Mouse (Mus musculus) intestine, embryonic 15.5 days (tissue): Measurements from ENCODE around the gene Zbtb7b. TPM values are rescaled to one million over a fixed set of nuclear protein-coding genes. Genes with fewer than 3 reads are reported as not detected.

ENCODE experiments used
- ATAC-seq: fragments of 200-750 bp; cut with Nextera tagmentation; 2 replicates; pipeline ENCODE4 v1.8.0; 2017; ENCODE audit warnings: moderate TSS enrichment, moderate library complexity
- H3K27ac ChIP-seq: fragments of 300-500 bp; sonication (generic); 2 replicates; pipeline ENCODE4 v1.5.1; 2015; ENCODE audit warnings: mild to moderate bottlenecking, inconsistent platforms
- H3K27me3 ChIP-seq: fragments of 300-500 bp; sonication (generic); replicated peaks from 2 replicates; pipeline ENCODE4 v1.6.1; 2015; ENCODE audit warnings: inconsistent platforms
- H3K36me3 ChIP-seq: fragments of 300-500 bp; sonication (generic); 2 replicates; pipeline ENCODE4 v1.6.1; 2015; ENCODE audit warnings: inconsistent platforms
- H3K4me1 ChIP-seq: fragments of 300-500 bp; sonication (generic); replicated peaks from 2 replicates; pipeline ENCODE4 v1.6.1; 2015; ENCODE audit warnings: inconsistent platforms
- H3K4me2 ChIP-seq: fragments of 300-500 bp; sonication (generic); replicated peaks from 2 replicates; pipeline ENCODE4 v1.6.1; 2015; ENCODE audit warnings: mild to moderate bottlenecking, inconsistent platforms
- H3K4me3 ChIP-seq: fragments of 300-500 bp; sonication (generic); replicated peaks from 2 replicates; pipeline ENCODE4 v1.5.1; 2015; ENCODE audit warnings: inconsistent platforms
- H3K9ac ChIP-seq: fragments of 300-500 bp; sonication (generic); 2 replicates; pipeline ENCODE4 v1.6.1; 2015; ENCODE audit warnings: inconsistent platforms
- H3K9me3 ChIP-seq: fragments of 300-500 bp; sonication (generic); 2 replicates; pipeline ENCODE4 v1.6.1; 2016; ENCODE audit warnings: inconsistent platforms
- WGBS: fragments of 180-500 bp; shearing (Covaris S2); methylation state at CpG from one replicate; pipeline ENCODE4 v1.1.7; 2015; 5-methylcytosine and 5-hydroxymethylcytosine counted together
- polyA plus RNA-seq: library from polyadenylated mRNA; unstranded; fragments of >200 nt; fragmentation: Nextera tagmentation; extraction: Ambion mirVana; gene quantifications from 2 replicates; pipeline ENCODE4 v1.2.1, GENCODE M21; 2015

The Zbtb7b gene
- polyA plus RNA-seq, 1 experiment from 2014 or later = 8.9 TPM

- Histone ChIP-seq H3K9me3 (no peaks in the 10 kb centered on the region), H3K4me3 (peak overlapping the region; percentile 92), H3K4me2 (peak overlapping the region; percentile 85), H3K27ac (peak overlapping the region; percentile 93; the same call in 1 of the 2 replicates), H3K36me3 (peaks cover 13% of the 10 kb centered on the region), H3K4me1 (peaks cover 57% of the 10 kb centered on the region), H3K9ac (peak overlapping the region; percentile 93), H3K27me3 (no peaks in the 10 kb centered on the region)
- no peak for ATAC-seq
- WGBS = 17% methylated on average over 6 of the region's 6 CpGs
These were observed 58.0 kb downstream of the Zbtb7b start for GRCm38 (mm10) chr3:89336529-89336928.

- peaks cover 13% of the 10 kb centered on the region for H3K36me3 ChIP-seq
- no peak overlapping the region for H3K27ac ChIP-seq
- H3K4me3 ChIP-seq = no peak overlapping the region
- no peaks in the 10 kb centered on the region for H3K9me3 ChIP-seq
- no peaks in the 10 kb centered on the region for H3K27me3 ChIP-seq
- WGBS = 65% methylated on average over 11 of the region's 11 CpGs
- peaks cover 49% of the 10 kb centered on the region for H3K4me1 ChIP-seq
- no peak overlapping the region; the same call in 1 of the 2 replicates for H3K9ac ChIP-seq
- H3K4me2 ChIP-seq = no peak overlapping the region; the same call in 1 of the 2 replicates
- no peak for ATAC-seq
These were observed 61.5 kb downstream of the Zbtb7b start for GRCm38 (mm10) chr3:89333053-89333452.

- Histone ChIP-seq H3K36me3 (peaks cover 13% of the 10 kb centered on the region), H3K4me2 (no peak overlapping the region), H3K9ac (no peak overlapping the region), H3K27ac (no peak overlapping the region), H3K4me3 (no peak overlapping the region), H3K9me3 (no peaks in the 10 kb centered on the region), H3K27me3 (no peaks in the 10 kb centered on the region), H3K4me1 (peaks cover 49% of the 10 kb centered on the region)
- WGBS = 40% methylated on average over 12 of the region's 12 CpGs
- peak; percentile 24 for ATAC-seq
These were observed 62.1 kb downstream of the Zbtb7b start for GRCm38 (mm10) chr3:89332476-89332875.

- no peak for ATAC-seq
- Histone ChIP-seq H3K4me1 (peaks cover 47% of the 10 kb centered on the region), H3K4me2 (no peak overlapping the region), H3K9me3 (no peaks in the 10 kb centered on the region), H3K36me3 (peaks cover 13% of the 10 kb centered on the region), H3K9ac (no peak overlapping the region), H3K4me3 (no peak overlapping the region), H3K27me3 (no peaks in the 10 kb centered on the region), H3K27ac (no peak overlapping the region)
- 50% methylated on average over 10 of the region's 10 CpGs for WGBS
These were observed 62.6 kb downstream of the Zbtb7b start for GRCm38 (mm10) chr3:89332013-89332412.

- Histone ChIP-seq H3K36me3 (peaks cover 13% of the 10 kb centered on the region), H3K4me2 (no peak overlapping the region), H3K27ac (no peak overlapping the region), H3K27me3 (no peaks in the 10 kb centered on the region), H3K9me3 (no peaks in the 10 kb centered on the region), H3K4me3 (no peak overlapping the region), H3K9ac (no peak overlapping the region), H3K4me1 (peaks cover 43% of the 10 kb centered on the region)
- ATAC-seq = peak; percentile 44
- WGBS = 61% methylated on average over 13 of the region's 13 CpGs
These were observed 63.0 kb downstream of the Zbtb7b start for GRCm38 (mm10) chr3:89331561-89331960.

GRCm38 (mm10) chr3:89330948-89331347 lies 63.6 kb downstream of the Zbtb7b start:
- H3K4me3 ChIP-seq = no peak overlapping the region
- no peaks in the 10 kb centered on the region for H3K9me3 ChIP-seq
- H3K9ac ChIP-seq = no peak overlapping the region
- H3K4me1 ChIP-seq = peaks cover 38% of the 10 kb centered on the region
- peaks cover 13% of the 10 kb centered on the region for H3K36me3 ChIP-seq
- H3K27ac ChIP-seq = no peak overlapping the region
- no peaks in the 10 kb centered on the region for H3K27me3 ChIP-seq
- no peak for ATAC-seq
- no peak overlapping the region for H3K4me2 ChIP-seq
- 23% methylated on average over 10 of the region's 10 CpGs for WGBS

GRCm38 (mm10) chr3:89330346-89330745 lies 64.2 kb downstream of the Zbtb7b start:
- H3K9me3 ChIP-seq = no peaks in the 10 kb centered on the region
- H3K4me3 ChIP-seq = no peak overlapping the region
- no peak for ATAC-seq
- H3K27me3 ChIP-seq = no peaks in the 10 kb centered on the region
- no peak overlapping the region for H3K9ac ChIP-seq
- no peak overlapping the region for H3K27ac ChIP-seq
- 64% methylated on average over 3 of the region's 3 CpGs for WGBS
- peaks cover 38% of the 10 kb centered on the region for H3K4me1 ChIP-seq
- H3K4me2 ChIP-seq = no peak overlapping the region
- peaks cover 13% of the 10 kb centered on the region for H3K36me3 ChIP-seq

- H3K9me3 ChIP-seq = no peaks in the 10 kb centered on the region
- no peaks in the 10 kb centered on the region for H3K36me3 ChIP-seq
- no peak overlapping the region for H3K4me3 ChIP-seq
- no peak overlapping the region for H3K27ac ChIP-seq
- no peaks in the 10 kb centered on the region for H3K27me3 ChIP-seq
- H3K4me1 ChIP-seq = peaks cover 38% of the 10 kb centered on the region
- peak; percentile 37 for ATAC-seq
- WGBS = 11% methylated on average over 4 of the region's 4 CpGs
- H3K9ac ChIP-seq = no peak overlapping the region
- peak overlapping the region; percentile 28; the same call in 1 of the 2 replicates for H3K4me2 ChIP-seq
These were observed 66.0 kb downstream of the Zbtb7b start for GRCm38 (mm10) chr3:89328623-89329022.

Other genes with a start within 250 kb of the Zbtb7b start
- 2.4 and 2.6 TPM in 2 replicates for gene Hcn3, start 234.6 kb downstream of the Zbtb7b start, polyA plus RNA-seq
- 21.2 and 25.4 TPM in 2 replicates for gene Clk2, start 230.0 kb downstream of the Zbtb7b start, polyA plus RNA-seq
- 115 and 124 TPM in 2 replicates for gene Scamp3, start 217.3 kb downstream of the Zbtb7b start, polyA plus RNA-seq
- 17.9 and 19.3 TPM in 2 replicates for gene Fam189b, start 211.6 kb downstream of the Zbtb7b start, polyA plus RNA-seq
- 53.5 and 53.7 TPM in 2 replicates for gene Gba, start 191.8 kb downstream of the Zbtb7b start, polyA plus RNA-seq
- gene Thbs3, start 179.6 kb downstream of the Zbtb7b start, polyA plus RNA-seq = 20.4 and 23.0 TPM in 2 replicates
- gene Mtx1, start 167.7 kb downstream of the Zbtb7b start, polyA plus RNA-seq = 214 and 222 TPM in 2 replicates
- gene Muc1, start 165.7 kb downstream of the Zbtb7b start, polyA plus RNA-seq = 10.1 and 19.7 TPM in 2 replicates
- gene Krtcap2, start 148.8 kb downstream of the Zbtb7b start, polyA plus RNA-seq = 348 and 351 TPM in 2 replicates
- 2.9 and 4.1 TPM in 2 replicates for gene Trim46, start 148.5 kb downstream of the Zbtb7b start, polyA plus RNA-seq
- gene Dpm3, start 135.4 kb downstream of the Zbtb7b start, polyA plus RNA-seq = 131 and 134 TPM in 2 replicates
- gene Slc50a1, start 124.2 kb downstream of the Zbtb7b start, polyA plus RNA-seq = 60.6 and 63.9 TPM in 2 replicates
- 57.9 and 58.5 TPM in 2 replicates for gene Efna1, start 113.6 kb downstream of the Zbtb7b start, polyA plus RNA-seq
- gene Efna3, start 71.8 kb downstream of the Zbtb7b start, polyA plus RNA-seq = 9.0 and 9.2 TPM in 2 replicates
- gene Efna4, start 56.7 kb downstream of the Zbtb7b start, polyA plus RNA-seq = 16.9 and 18.1 TPM in 2 replicates
- gene Adam15, start 44.8 kb downstream of the Zbtb7b start, polyA plus RNA-seq = 45.5 and 49.5 TPM in 2 replicates
- gene Dcst2, start 32.8 kb downstream of the Zbtb7b start, polyA plus RNA-seq = 1.4 and 1.5 TPM in 2 replicates
- gene Dcst1, start 29.5 kb downstream of the Zbtb7b start, polyA plus RNA-seq = 1.6 and 1.9 TPM in 2 replicates
- not detected in 2 replicates for gene Lenep, start 8.0 kb upstream of the Zbtb7b start, polyA plus RNA-seq
- 32.9 and 33.3 TPM in 2 replicates for gene Flad1, start 17.1 kb upstream of the Zbtb7b start, polyA plus RNA-seq
- gene Cks1b, start 23.6 kb upstream of the Zbtb7b start, polyA plus RNA-seq = 383 and 386 TPM in 2 replicates
- gene Shc1, start 23.7 kb upstream of the Zbtb7b start, polyA plus RNA-seq = 85.6 and 87.3 TPM in 2 replicates
- gene Pygo2, start 35.4 kb upstream of the Zbtb7b start, polyA plus RNA-seq = 32.7 and 33.2 TPM in 2 replicates
- gene Pbxip1, start 41.9 kb upstream of the Zbtb7b start, polyA plus RNA-seq = 39.2 and 40.2 TPM in 2 replicates
- gene Pmvk, start 59.8 kb upstream of the Zbtb7b start, polyA plus RNA-seq = 62.7 and 69.6 TPM in 2 replicates
- gene Kcnn3, start 125.4 kb upstream of the Zbtb7b start, polyA plus RNA-seq = 4.4 and 4.6 TPM in 2 replicates